Mouse (Mus musculus) gastrocnemius, postnatal 25 days (tissue): ENCODE measurements around the gene Cela3a. TPM values are rescaled to one million over a fixed set of nuclear protein-coding genes. Genes with fewer than 3 reads are reported as not detected.

Experiments
- DNase-seq: peaks from one replicate; pipeline ENCODE4 v3.0.0; 2022
- total RNA-seq, 2 experiments: library from RNA; stranded (reverse); gene quantifications; 1 replicate in 1 of 2; 2 replicates in 1 of 2; pipeline ENCODE4 v1.2.3; 2021

The Cela3a gene
- total RNA-seq, 2 experiments from 2014 or later, result not detected

DNA sequence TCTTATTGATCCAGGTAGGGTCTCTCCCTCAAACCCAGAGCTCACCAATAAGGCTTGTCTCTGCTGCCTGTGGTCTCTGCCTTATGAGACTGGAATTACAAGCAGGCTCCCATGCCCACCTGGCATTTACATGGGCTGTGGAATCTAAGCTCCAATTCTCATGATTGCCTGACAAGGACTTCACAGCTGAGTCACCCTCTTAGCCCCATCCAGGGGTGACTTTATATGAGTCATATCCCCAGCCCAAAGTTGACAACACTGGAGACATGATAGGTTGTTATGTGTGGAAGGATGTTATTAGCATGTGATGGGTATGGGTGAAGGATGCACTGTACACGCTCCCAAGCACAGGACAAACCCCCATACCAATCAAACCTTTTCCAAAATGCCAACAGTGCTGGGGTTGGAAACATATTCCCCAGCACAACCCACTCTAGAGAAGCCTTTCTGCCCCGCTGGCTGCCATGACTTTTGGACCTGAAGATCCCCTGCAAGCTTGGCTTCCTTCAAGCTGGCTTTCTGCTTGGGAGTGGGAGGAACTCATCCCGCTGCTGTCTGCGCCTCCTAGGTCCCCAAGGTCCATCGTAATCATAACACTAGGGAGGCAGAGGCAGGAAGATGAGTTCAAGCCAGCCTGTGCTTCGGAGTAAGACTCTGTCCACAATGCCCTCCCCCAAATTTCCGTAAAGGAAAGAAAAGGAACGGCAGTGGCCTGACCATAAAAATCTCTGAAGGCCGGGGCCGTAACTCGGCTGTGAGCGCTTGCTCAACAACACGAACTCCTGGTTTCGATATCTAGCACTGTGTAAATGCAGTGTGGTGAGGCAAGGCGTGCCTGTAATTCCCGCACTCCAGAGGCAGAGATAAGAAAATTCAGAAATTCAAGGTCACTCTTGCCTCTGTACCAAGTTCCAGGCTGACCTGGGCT is 37.7 kb downstream of the Cela3a start:
- no peak for DNase-seq

GRCm38 (mm10) chr4:137369954-137370750 is 39.4 kb downstream of the Cela3a start:
- peak; percentile 52 for DNase-seq

DNA sequence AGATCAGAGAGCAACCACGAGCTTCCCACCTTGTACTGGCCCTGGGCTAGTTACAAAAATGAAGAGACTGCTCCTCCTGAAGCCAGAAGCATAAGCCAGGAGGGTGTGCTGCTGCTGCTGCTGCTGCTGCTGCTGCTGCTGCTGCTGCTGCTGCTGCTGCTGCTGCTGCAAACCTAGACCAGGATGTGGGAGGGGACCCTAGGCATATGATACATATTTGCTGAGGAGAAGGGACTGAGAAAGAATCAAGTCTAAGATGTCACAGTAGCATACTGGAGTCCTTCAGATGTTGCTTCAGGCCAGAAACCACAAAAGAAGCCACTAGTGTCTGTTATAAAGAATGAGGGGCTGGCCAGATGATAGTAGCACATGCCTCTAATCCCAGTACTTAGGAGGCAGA is 41.4 kb downstream of the Cela3a start:
- DNase-seq, result no peak

GRCm38 (mm10) chr4:137367275-137368088 is 42.1 kb downstream of the Cela3a start:
- peak; percentile 69 for DNase-seq

- no peak for DNase-seq
These were observed 43.5 kb downstream of the Cela3a start for GRCm38 (mm10) chr4:137366097-137366496.

- no peak for DNase-seq
These were observed 44.1 kb downstream of the Cela3a start for GRCm38 (mm10) chr4:137365356-137366062.

GRCm38 (mm10) chr4:137364826-137365225 is 44.8 kb downstream of the Cela3a start:
- no peak for DNase-seq

DNA sequence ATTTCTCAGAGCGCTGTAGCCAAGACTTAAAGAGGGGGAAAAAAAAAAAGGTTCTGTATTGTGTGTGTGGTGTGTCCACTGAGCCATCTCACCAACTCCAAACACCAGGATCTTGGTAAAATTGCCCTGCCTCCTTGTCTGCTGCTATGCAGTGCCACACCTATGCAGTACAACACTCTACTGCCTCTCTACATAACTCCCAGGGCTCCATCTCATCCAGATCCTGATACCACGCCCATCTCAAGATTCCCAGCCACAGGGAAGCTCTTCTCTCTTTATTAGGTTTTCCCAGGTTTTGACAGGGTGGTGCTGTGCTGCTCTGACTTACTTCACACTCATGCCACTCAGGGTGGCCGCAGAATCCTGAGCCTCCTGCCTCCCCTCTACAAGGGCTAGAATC is 48.6 kb downstream of the Cela3a start:
- DNase-seq, result no peak

- no peak for DNase-seq
These were observed 51.1 kb downstream of the Cela3a start for GRCm38 (mm10) chr4:137358291-137359002.

GRCm38 (mm10) chr4:137357517-137358254 is 51.9 kb downstream of the Cela3a start, which contains the start of gene Cdc42:
TSS of gene Cdc42 (minus strand) at chr4:137357720.
- peak; percentile 99 for DNase-seq

GRCm38 (mm10) chr4:137356674-137357510 is 52.7 kb downstream of the Cela3a start:
- peak; percentile 83 for DNase-seq

Other genes with a start within 250 kb of the Cela3a start
- gene Wnt4, start 132.3 kb downstream of the Cela3a start, total RNA-seq, result 10 to 100 TPM in 1 of 2 experiments, 1 to 10 TPM in 1; 6.4 to 10.0 TPM
- gene Cdc42, start 52.1 kb downstream of the Cela3a start, total RNA-seq, result 100 to 1,000 TPM; 159 to 174 TPM
- gene Cela3b, start 20.7 kb upstream of the Cela3a start, total RNA-seq, result not detected
- not detected for gene 1700013G24Rik, start 43.5 kb upstream of the Cela3a start, total RNA-seq
- 100 to 1,000 TPM; 105 to 107 TPM for gene Hspg2, start 59.0 kb upstream of the Cela3a start, total RNA-seq
- gene Ldlrad2, start 164.8 kb upstream of the Cela3a start, total RNA-seq, result not detected
- gene Usp48, start 184.0 kb upstream of the Cela3a start, total RNA-seq, result 10 to 100 TPM; 23.8 to 27.4 TPM